Mouse (Mus musculus): Measurements from ENCODE around the gene Ap1s1.

- TF ChIP-seq ZKSCAN1 (IDR thresholded peaks at IDR 0.05; ENCODE audit: low read depth, low read length): no peak
- no peak for TF ChIP-seq HCFC1 (IDR thresholded peaks at IDR 0.05; ENCODE audit: low read depth, low read length)
- TF ChIP-seq GABPA (IDR thresholded peaks at IDR 0.05; ENCODE audit: low read depth, low read length): no peak
These were observed 6.5 kb downstream of the Ap1s1 start for GRCm38 (mm10) chr5:137039453-137039852.
